Mouse (Mus musculus) liver, embryonic 16.5 days (tissue): Measurements from ENCODE around the gene Cbfa2t3. TPM values are rescaled to one million over a fixed set of nuclear protein-coding genes. Genes with fewer than 3 reads are reported as not detected.
A peak's percentile ranks its signal among the peaks of the same experiment; 100 is the strongest.

Source experiments
- ATAC-seq: fragments of 200-750 bp; cut with Nextera tagmentation; 2 replicates; pipeline ENCODE4 v1.8.0; 2017; ENCODE audit warnings: low read depth, mild to moderate bottlenecking, moderate number of reproducible peaks, moderate library complexity
- H3K27ac ChIP-seq: fragments of 300-500 bp; sonication (generic); 2 replicates; pipeline ENCODE4 v1.5.1; 2014; ENCODE audit warnings: mild to moderate bottlenecking, low read length
- H3K27me3 ChIP-seq: fragments of 300-500 bp; sonication (generic); 2 replicates; pipeline ENCODE4 v1.6.1; 2014; ENCODE audit warnings: low read depth, low read length, mixed read lengths; ENCODE audit not compliant: control insufficient read depth, insufficient read depth
- H3K36me3 ChIP-seq: fragments of 300-500 bp; sonication (generic); 2 replicates; pipeline ENCODE4 v1.6.1; 2014; ENCODE audit warnings: mild to moderate bottlenecking; ENCODE audit not compliant: control insufficient read depth, insufficient read depth
- H3K4me1 ChIP-seq: fragments of 300-500 bp; sonication (generic); 2 replicates; pipeline ENCODE4 v1.6.1; 2014; ENCODE audit warnings: low read depth, low read length, mixed read lengths; ENCODE audit not compliant: control insufficient read depth
- H3K4me2 ChIP-seq: fragments of 300-500 bp; sonication (generic); 2 replicates; pipeline ENCODE4 v1.6.1; 2014; ENCODE audit warnings: low read depth, low read length, mixed read lengths
- H3K4me3 ChIP-seq: fragments of 300-500 bp; sonication (generic); 2 replicates; pipeline ENCODE4 v1.5.1; 2014; ENCODE audit warnings: low read depth, mild to moderate bottlenecking, low read length
- H3K9ac ChIP-seq: fragments of 300-500 bp; sonication (generic); 2 replicates; pipeline ENCODE4 v1.6.1; 2014; ENCODE audit warnings: low read depth, low read length
- H3K9me3 ChIP-seq: fragments of 300-500 bp; sonication (generic); replicated peaks from 2 replicates; pipeline ENCODE4 v1.6.1; 2016; ENCODE audit warnings: low read length; ENCODE audit not compliant: control insufficient read depth
- WGBS: fragments of 180-500 bp; shearing (Covaris S2); extraction: QIAGEN DNeasy Blood & Tissue Kit; methylation state at CpG from one replicate; pipeline ENCODE4 v1.1.7; 2014; ENCODE audit not compliant: insufficient replicate concordance; 5-methylcytosine and 5-hydroxymethylcytosine counted together
- polyA plus RNA-seq: library from polyadenylated mRNA; unstranded; fragments of >200 nt; fragmentation: Nextera tagmentation; extraction: Ambion mirVana; gene quantifications from 2 replicates; pipeline ENCODE4 v1.2.1, GENCODE M21; 2015

Gene Cbfa2t3
- polyA plus RNA-seq, 1 experiment from 2014 or later, result 3.3 TPM

- Histone ChIP-seq H3K9ac (peak overlapping the region; percentile 67), H3K4me1 (peaks cover 51% of the 10 kb centered on the region), H3K4me3 (peak overlapping the region; percentile 46), H3K4me2 (peak overlapping the region; percentile 92), H3K27me3 (peaks cover 66% of the 10 kb centered on the region), H3K36me3 (no peaks in the 10 kb centered on the region), H3K9me3 (no peaks in the 10 kb centered on the region), H3K27ac (peak overlapping the region; percentile 97)
- 1% methylated on average over 25 of the region's 25 CpGs for WGBS
- peak; percentile 85 for ATAC-seq
Measured at GRCm38 (mm10) chr8:122720070-122720729, 21.3 kb upstream of the Cbfa2t3 start.

GRCm38 (mm10) chr8:122719500-122720065, 20.7 kb upstream of the Cbfa2t3 start:
- 6% methylated on average over 7 of the region's 7 CpGs for WGBS
- Histone ChIP-seq H3K4me3 (peak overlapping the region; percentile 46), H3K27ac (peak overlapping the region; percentile 97), H3K36me3 (no peaks in the 10 kb centered on the region), H3K27me3 (peaks cover 60% of the 10 kb centered on the region), H3K4me2 (peak overlapping the region; percentile 92), H3K4me1 (peaks cover 51% of the 10 kb centered on the region), H3K9me3 (no peaks in the 10 kb centered on the region), H3K9ac (peak overlapping the region; percentile 67)
- peak; percentile 88 for ATAC-seq

GRCm38 (mm10) chr8:122718711-122719499, 20.0 kb upstream of the Cbfa2t3 start:
- no peaks in the 10 kb centered on the region for H3K36me3 ChIP-seq
- peaks cover 51% of the 10 kb centered on the region for H3K4me1 ChIP-seq
- peak overlapping the region; percentile 97 for H3K27ac ChIP-seq
- peaks cover 56% of the 10 kb centered on the region for H3K27me3 ChIP-seq
- no peaks in the 10 kb centered on the region for H3K9me3 ChIP-seq
- H3K4me2 ChIP-seq, result peak overlapping the region; percentile 92
- peak overlapping the region; percentile 46 for H3K4me3 ChIP-seq
- WGBS, result 56% methylated on average over 14 of the region's 14 CpGs
- no peak for ATAC-seq
- peak overlapping the region; percentile 67 for H3K9ac ChIP-seq

GRCm38 (mm10) chr8:122717869-122718509, 19.1 kb upstream of the Cbfa2t3 start:
- Histone ChIP-seq H3K9ac (peak overlapping the region; percentile 24; the same call in 1 of the 2 replicates), H3K27me3 (peaks cover 51% of the 10 kb centered on the region), H3K4me3 (no peak overlapping the region), H3K4me2 (no peak overlapping the region), H3K36me3 (no peaks in the 10 kb centered on the region), H3K27ac (peak overlapping the region; percentile 37; the same call in 1 of the 2 replicates), H3K9me3 (no peaks in the 10 kb centered on the region), H3K4me1 (peaks cover 54% of the 10 kb centered on the region)
- no peak for ATAC-seq
- 65% methylated on average over 10 of the region's 10 CpGs for WGBS

GRCm38 (mm10) chr8:122716566-122716965, 17.7 kb upstream of the Cbfa2t3 start:
- no peak overlapping the region for H3K27ac ChIP-seq
- no peak overlapping the region for H3K4me2 ChIP-seq
- H3K4me3 ChIP-seq, result no peak overlapping the region
- H3K27me3 ChIP-seq, result peaks cover 40% of the 10 kb centered on the region
- H3K9me3 ChIP-seq, result no peaks in the 10 kb centered on the region
- no peak overlapping the region for H3K9ac ChIP-seq
- 73% methylated on average over 8 of the region's 8 CpGs for WGBS
- peaks cover 58% of the 10 kb centered on the region for H3K4me1 ChIP-seq
- ATAC-seq, result no peak
- no peaks in the 10 kb centered on the region for H3K36me3 ChIP-seq

- no peaks in the 10 kb centered on the region for H3K9me3 ChIP-seq
- WGBS, result 76% methylated on average over 5 of the region's 5 CpGs
- no peak overlapping the region for H3K4me2 ChIP-seq
- H3K4me1 ChIP-seq, result peaks cover 34% of the 10 kb centered on the region
- no peak overlapping the region for H3K4me3 ChIP-seq
- no peak overlapping the region for H3K9ac ChIP-seq
- H3K36me3 ChIP-seq, result no peaks in the 10 kb centered on the region
- no peak overlapping the region for H3K27ac ChIP-seq
- no peak for ATAC-seq
- peaks cover 44% of the 10 kb centered on the region for H3K27me3 ChIP-seq
Measured at GRCm38 (mm10) chr8:122713157-122713518, 14.2 kb upstream of the Cbfa2t3 start.

GRCm38 (mm10) chr8:122712411-122713156, 13.7 kb upstream of the Cbfa2t3 start:
- Histone ChIP-seq H3K4me2 (peak overlapping the region; percentile 24; the same call in 1 of the 2 replicates), H3K36me3 (no peaks in the 10 kb centered on the region), H3K9ac (peak overlapping the region; percentile 33; the same call in 1 of the 2 replicates), H3K9me3 (no peaks in the 10 kb centered on the region), H3K4me1 (peaks cover 28% of the 10 kb centered on the region), H3K27ac (0 out of 2 replicates have a peak overlapping the region, but pooled peaks have one; percentile 26), H3K4me3 (no peak overlapping the region), H3K27me3 (peaks cover 39% of the 10 kb centered on the region)
- ATAC-seq, result no peak
- 36% methylated on average over 12 of the region's 12 CpGs for WGBS

- peak overlapping the region; percentile 33; the same call in 1 of the 2 replicates for H3K9ac ChIP-seq
- H3K9me3 ChIP-seq, result no peaks in the 10 kb centered on the region
- H3K27ac ChIP-seq, result 0 out of 2 replicates have a peak overlapping the region, but pooled peaks have one; percentile 26
- ATAC-seq, result peak; percentile 85
- H3K4me2 ChIP-seq, result peak overlapping the region; percentile 24; the same call in 1 of the 2 replicates
- H3K4me3 ChIP-seq, result no peak overlapping the region
- peaks cover 36% of the 10 kb centered on the region for H3K27me3 ChIP-seq
- 7% methylated on average over 11 of the region's 11 CpGs for WGBS
- peaks cover 25% of the 10 kb centered on the region for H3K4me1 ChIP-seq
- no peaks in the 10 kb centered on the region for H3K36me3 ChIP-seq
Measured at GRCm38 (mm10) chr8:122711891-122712365, 13.0 kb upstream of the Cbfa2t3 start.
